Mouse (Mus musculus): ENCODE data around the gene Npvf.

DNA sequence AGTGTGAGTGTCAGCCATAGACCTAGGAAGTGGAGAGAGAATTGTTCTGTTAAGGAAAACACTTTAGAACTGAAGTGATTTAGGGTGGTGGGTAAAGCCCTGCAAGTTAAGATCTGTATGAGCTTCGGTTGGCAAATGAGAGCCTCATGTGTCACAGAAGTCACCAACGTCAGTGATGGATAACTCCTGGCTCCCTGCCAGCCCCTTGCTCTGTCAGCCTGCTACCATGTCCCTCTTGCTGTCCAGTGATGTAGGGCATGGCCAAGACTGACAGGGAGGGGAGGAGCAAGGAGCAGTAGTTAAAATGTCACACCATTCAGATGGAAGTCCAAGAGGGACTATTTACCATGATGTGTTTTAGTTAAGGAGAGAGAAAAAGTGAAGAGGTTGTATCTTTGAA, 14.6 kb downstream of the Npvf start:
- no peak for TF ChIP-seq CTCF (conservative IDR thresholded peaks at IDR 0.05 in 1 of 2, IDR thresholded peaks at IDR 0.05 in 1 of 2; ENCODE audit: low read depth in 2 of 2, low read length in 2 of 2)
- no peak for TF ChIP-seq ZKSCAN1 (IDR thresholded peaks at IDR 0.05; ENCODE audit: borderline replicate concordance, low read depth, low read length)
- no peak for TF ChIP-seq HCFC1 (IDR thresholded peaks at IDR 0.05; ENCODE audit: low read depth, low read length)
- TF ChIP-seq NELFE (IDR thresholded peaks at IDR 0.05; ENCODE audit: low read depth, low read length) = no peak
- TF ChIP-seq MAX (IDR thresholded peaks at IDR 0.05; ENCODE audit: low read length) = no peak
- no peak for TF ChIP-seq POLR2AphosphoS2 (IDR thresholded peaks at IDR 0.05; ENCODE audit: low read depth, low read length)
- TF ChIP-seq MEF2A (IDR thresholded peaks at IDR 0.05; ENCODE audit: borderline replicate concordance, low read depth, low read length) = no peak
- TF ChIP-seq CHD1 (IDR thresholded peaks at IDR 0.05; ENCODE audit: low read depth, low read length) = no peak
- TF ChIP-seq EP300 (IDR thresholded peaks at IDR 0.05; ENCODE audit: low read length) = no peak
- TF ChIP-seq POLR2A (IDR thresholded peaks at IDR 0.05; ENCODE audit: low read depth, low read length) = no peak
- TF ChIP-seq MYC (IDR thresholded peaks at IDR 0.05; ENCODE audit: low read depth, low read length) = no peak
- no peak for TF ChIP-seq E2F4 (IDR thresholded peaks at IDR 0.05; ENCODE audit: insufficient replicate concordance, low read depth, low read length)
- no peak for TF ChIP-seq USF2 (conservative IDR thresholded peaks at IDR 0.05; ENCODE audit: low read depth, low read length)

Measured in CH12.LX (cell line).